Mouse (Mus musculus): Measurements from ENCODE around the gene Parp11. TPM values are rescaled to one million over a fixed set of nuclear protein-coding genes. Genes with fewer than 3 reads are reported as not detected.

Gene Parp11
- polyA plus RNA-seq, 1 experiment from 2014 or later, result 38.8 TPM

- WGBS, result 42% methylated on average over 18 of the region's 18 CpGs
- no peak overlapping the region for H3K4me3 ChIP-seq
- peaks cover 31% of the 10 kb centered on the region for H3K27me3 ChIP-seq (ENCODE audit: poor library complexity, severe bottlenecking)
Observed at GRCm38 (mm10) chr6:127541617-127542374, 95.2 kb downstream of the Parp11 start.

More at GRCm38 (mm10) chr6:127541617-127542374, 95.2 kb downstream of the Parp11 start:
- Histone ChIP-seq H3K36me3 (replicated peaks) (no peaks in the 10 kb centered on the region), H3K4me1 (0 out of 2 replicates have a peak, but pooled peaks cover 5% of the 10 kb centered on the region), H3K27ac (no peak overlapping the region), H3K9me3 (no peaks in the 10 kb centered on the region)
- peak; percentile 64 for DNase-seq (ENCODE audit: extremely low spot score, low spot score)

Other genes starting within 250 kb of the Parp11 start
- gene Cracr2a, start 114.5 kb downstream of the Parp11 start, polyA plus RNA-seq (2016; fragmentation: Nextera tagmentation; extraction: Ambion mirVana), result 0.73 and 0.86 TPM in 2 replicates